Mouse (Mus musculus): ENCODE data around the gene Ppp6r1.

DNA sequence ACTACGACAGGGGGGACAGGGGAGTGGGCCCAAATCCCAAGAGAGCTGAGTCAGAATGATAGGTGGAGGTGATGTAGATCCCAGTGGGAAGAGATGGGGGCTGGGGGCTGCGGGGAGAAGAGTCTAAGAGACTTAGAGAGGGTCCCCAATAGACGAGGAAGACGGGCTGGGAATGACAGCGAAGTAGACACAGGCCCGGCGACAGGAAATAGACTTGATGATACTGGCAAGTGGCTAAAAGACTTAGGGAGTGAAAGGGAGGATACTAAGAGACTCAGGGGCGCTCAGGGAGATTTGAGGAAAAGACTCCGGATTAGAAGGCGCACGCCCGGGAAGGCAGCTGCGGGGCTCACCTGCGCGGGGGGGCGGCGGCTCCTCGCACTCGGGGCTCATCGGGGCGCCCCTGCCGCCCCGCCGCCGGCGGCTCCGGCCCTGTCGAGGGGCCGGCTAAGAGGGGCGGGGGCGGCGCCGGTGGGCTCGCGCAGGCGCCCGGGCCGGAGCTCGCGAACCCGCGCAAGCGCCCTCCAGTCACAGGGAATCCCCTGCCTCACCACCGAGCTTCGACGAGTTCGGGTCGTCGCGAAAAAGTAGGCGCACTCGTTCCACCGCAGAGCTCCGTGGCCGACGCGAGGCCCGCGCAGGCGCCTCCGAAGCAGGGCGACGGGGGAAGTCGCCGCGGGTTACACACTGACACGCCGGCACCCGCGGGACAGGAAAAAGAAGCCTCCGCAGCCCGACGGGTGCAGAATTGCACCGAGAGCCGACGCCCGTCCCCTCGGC lies 501 bp downstream of the Ppp6r1 start:
- TF ChIP-seq GATA1 (IDR thresholded peaks at IDR 0.05; ENCODE audit: low read length) (no peak), TAL1 (IDR thresholded peaks at IDR 0.05; ENCODE audit: low read length) (no peak)
